Mouse (Mus musculus) liver, embryonic 14.5 days (tissue): Measurements from ENCODE around the gene Ext2.

ENCODE experiments used
- CTCF ChIP-seq: IDR thresholded peaks from 2 replicates; pipeline ENCODE4 v1.5.1; 2016; ENCODE audit warnings: antibody characterized with exemption, low read depth, control low read depth
- EP300 ChIP-seq: IDR thresholded peaks from 2 replicates; pipeline ENCODE4 v1.6.1; 2016; ENCODE audit warnings: antibody characterized with exemption, low read depth

GRCm38 (mm10) chr2:93666146-93666858, 156.1 kb downstream of the Ext2 start:
- no peak for TF ChIP-seq CTCF
- no peak for TF ChIP-seq EP300
